Mouse (Mus musculus) lung, adult 2 months (tissue): ENCODE measurements around the gene Car11.

Source experiments
- CTCF ChIP-seq: fragments of 200-500 bp; IDR thresholded peaks from 2 replicates; pipeline ENCODE4 v1.5.1; 2011; ENCODE audit warnings: mild to moderate bottlenecking, low read length, control low read depth; ENCODE audit not compliant: insufficient read depth
- POLR2A ChIP-seq: fragments of 200-500 bp; IDR thresholded peaks from 2 replicates; pipeline ENCODE4 v1.6.1; 2011; ENCODE audit warnings: low read depth, mild to moderate bottlenecking, control low read depth, low read length, borderline replicate concordance; ENCODE audit errors: extremely low read depth

DNA sequence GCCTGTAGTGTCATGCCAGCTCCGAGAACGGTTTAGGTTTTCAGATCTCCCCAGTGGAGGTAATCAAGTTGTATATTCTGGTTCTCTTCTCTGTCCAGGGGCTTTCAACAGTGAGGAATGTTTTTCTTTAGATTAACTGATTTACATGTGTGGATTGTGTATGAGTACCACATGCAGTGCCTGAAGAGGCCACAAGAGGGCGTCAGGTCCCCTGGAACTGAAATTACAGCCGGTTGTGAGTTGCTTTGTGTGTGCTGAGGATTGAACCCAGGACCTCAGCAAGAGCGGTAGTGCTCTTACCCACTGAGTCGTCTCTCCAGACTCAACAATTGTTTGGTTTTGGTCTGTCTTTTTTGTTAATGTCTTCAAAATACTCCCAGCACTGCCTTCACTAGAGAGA is 46.9 kb downstream of the Car11 start:
- no peak for TF ChIP-seq POLR2A
- peak; percentile 22; the same call in 1 of the 2 replicates for TF ChIP-seq CTCF
